Mouse (Mus musculus) kidney, embryonic 14.5 days (tissue): ENCODE data around the gene Cfap46. TPM values are rescaled to one million over a fixed set of nuclear protein-coding genes. Genes with fewer than 3 reads are reported as not detected.

ENCODE experiments used
- ATAC-seq: fragments of 200-750 bp; cut with Nextera tagmentation; 2 replicates; pipeline ENCODE4 v1.8.0; 2017; ENCODE audit warnings: moderate number of reproducible peaks, mild to moderate bottlenecking, moderate TSS enrichment, moderate library complexity; ENCODE audit not compliant: low FRiP score, low TSS enrichment
- H3K27ac ChIP-seq: fragments of 300-500 bp; sonication (generic); 2 replicates; pipeline ENCODE4 v1.5.1; 2014; ENCODE audit warnings: low read depth, mild to moderate bottlenecking, low read length, moderate library complexity, mixed read lengths
- H3K27me3 ChIP-seq: fragments of 300-500 bp; sonication (generic); 2 replicates; pipeline ENCODE4 v1.6.1; 2014; ENCODE audit warnings: mild to moderate bottlenecking, low read length; ENCODE audit not compliant: control insufficient read depth, insufficient read depth
- H3K36me3 ChIP-seq: fragments of 300-500 bp; sonication (generic); 2 replicates; pipeline ENCODE4 v1.6.1; 2014; ENCODE audit warnings: low read length, mixed read lengths; ENCODE audit not compliant: control insufficient read depth, insufficient read depth
- H3K4me1 ChIP-seq: fragments of 300-500 bp; sonication (generic); 2 replicates; pipeline ENCODE4 v1.6.1; 2014; ENCODE audit warnings: low read length, mixed read lengths; ENCODE audit not compliant: control insufficient read depth, insufficient read depth
- H3K4me2 ChIP-seq: fragments of 300-500 bp; sonication (generic); replicated peaks from 2 replicates; pipeline ENCODE4 v1.6.1; 2014; ENCODE audit warnings: low read depth, mild to moderate bottlenecking, low read length
- H3K4me3 ChIP-seq: fragments of 300-500 bp; sonication (generic); 2 replicates; pipeline ENCODE4 v1.5.1; 2014; ENCODE audit warnings: mild to moderate bottlenecking, low read length
- H3K9ac ChIP-seq: fragments of 300-500 bp; sonication (generic); 2 replicates; pipeline ENCODE4 v1.6.1; 2014; ENCODE audit warnings: low read depth, mild to moderate bottlenecking, low read length, moderate library complexity
- H3K9me3 ChIP-seq: fragments of 300-500 bp; sonication (generic); 2 replicates; pipeline ENCODE4 v1.6.1; 2016; ENCODE audit warnings: low read length; ENCODE audit not compliant: control insufficient read depth
- WGBS: fragments of 180-500 bp; shearing (Covaris S2); extraction: QIAGEN DNeasy Blood & Tissue Kit; methylation state at CpG from one replicate; pipeline ENCODE4 v1.1.7; 2014; 5-methylcytosine and 5-hydroxymethylcytosine counted together
- polyA plus RNA-seq: library from polyadenylated mRNA; unstranded; fragments of >200 nt; fragmentation: Nextera tagmentation; extraction: Ambion mirVana; gene quantifications from 2 replicates; pipeline ENCODE4 v1.2.1, GENCODE M21; 2014

Cfap46 gene
- polyA plus RNA-seq, 1 experiment from 2014 or later, result 0.09 TPM

DNA sequence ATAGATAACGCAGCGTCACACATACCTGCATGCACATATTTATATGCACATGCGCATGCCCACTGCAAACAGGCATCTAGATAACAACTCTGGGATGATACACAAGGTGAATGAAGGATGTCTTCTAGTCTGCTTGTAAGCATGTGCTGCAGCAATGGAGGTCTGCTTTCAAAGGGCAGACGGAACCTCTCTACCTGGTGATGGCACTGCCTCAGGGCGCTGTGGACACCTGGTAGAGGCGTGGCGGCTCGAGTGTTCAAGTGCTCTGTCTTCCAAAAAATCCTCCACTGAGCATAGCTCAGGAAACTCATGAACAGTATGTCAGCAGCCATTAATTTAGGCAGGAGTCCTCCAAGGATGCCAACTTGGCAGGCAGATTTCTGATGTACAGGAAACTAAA lies 22.2 kb upstream of the Cfap46 start:
- H3K27ac ChIP-seq, result no peak overlapping the region
- no peaks in the 10 kb centered on the region for H3K9me3 ChIP-seq
- no peaks in the 10 kb centered on the region for H3K4me1 ChIP-seq
- no peaks in the 10 kb centered on the region for H3K36me3 ChIP-seq
- H3K27me3 ChIP-seq, result peaks cover 5% of the 10 kb centered on the region; the same call in 1 of the 2 replicates
- no peak for ATAC-seq
- WGBS, result 92% methylated on average over 8 of the region's 8 CpGs
- H3K9ac ChIP-seq, result no peak overlapping the region
- H3K4me3 ChIP-seq, result no peak overlapping the region
- H3K4me2 ChIP-seq, result no peak overlapping the region

DNA sequence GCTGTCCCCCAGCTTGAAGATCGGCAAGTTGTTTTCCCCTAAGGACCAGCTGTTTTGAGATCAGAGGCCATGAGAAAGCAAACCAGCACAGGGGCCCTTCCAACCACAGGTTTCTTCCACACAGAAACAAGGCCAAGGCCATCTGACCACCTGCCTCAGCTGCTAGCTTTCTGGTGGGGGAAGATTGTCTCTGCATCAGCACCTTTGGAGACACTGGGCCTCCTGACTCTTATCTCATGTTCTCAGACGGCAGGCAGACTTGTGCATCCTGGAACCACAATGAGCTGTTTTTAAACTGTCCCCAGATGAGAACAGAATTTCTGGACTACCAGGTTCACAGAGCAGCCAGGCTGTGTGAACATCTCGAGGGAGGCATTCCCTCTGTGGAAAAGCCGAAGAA lies 21.5 kb upstream of the Cfap46 start:
- no peak for ATAC-seq
- Histone ChIP-seq H3K36me3 (no peaks in the 10 kb centered on the region), H3K27ac (no peak overlapping the region), H3K9ac (no peak overlapping the region), H3K4me1 (no peaks in the 10 kb centered on the region), H3K4me2 (no peak overlapping the region), H3K4me3 (no peak overlapping the region), H3K27me3 (peaks cover 5% of the 10 kb centered on the region; the same call in 1 of the 2 replicates), H3K9me3 (no peaks in the 10 kb centered on the region)
- WGBS, result 70% methylated on average over 4 of the region's 4 CpGs

DNA sequence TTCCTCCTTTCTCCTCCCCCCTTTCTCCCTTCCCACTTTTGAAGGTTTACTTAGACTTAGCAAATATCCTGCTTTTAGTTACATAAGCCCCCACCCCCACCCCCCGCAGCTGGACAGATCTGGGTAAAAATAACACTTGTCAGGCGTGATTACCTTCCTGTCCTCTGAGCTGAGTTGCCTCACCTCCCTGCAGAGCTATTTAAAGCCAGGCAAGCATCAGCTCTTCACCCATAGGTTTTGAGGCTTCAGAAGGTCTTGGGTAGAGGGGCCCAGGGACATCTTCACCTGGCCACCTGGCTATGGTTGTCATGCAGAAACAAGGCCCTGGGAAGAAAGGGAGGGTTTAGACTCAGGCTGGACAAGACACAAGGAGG lies 20.2 kb upstream of the Cfap46 start:
- Histone ChIP-seq H3K4me1 (no peaks in the 10 kb centered on the region), H3K9ac (no peak overlapping the region), H3K36me3 (no peaks in the 10 kb centered on the region), H3K4me3 (no peak overlapping the region), H3K27ac (no peak overlapping the region), H3K4me2 (no peak overlapping the region), H3K27me3 (peaks cover 5% of the 10 kb centered on the region; the same call in 1 of the 2 replicates), H3K9me3 (no peaks in the 10 kb centered on the region)
- WGBS, result 18% methylated on average over 2 of the region's 2 CpGs
- no peak for ATAC-seq

DNA sequence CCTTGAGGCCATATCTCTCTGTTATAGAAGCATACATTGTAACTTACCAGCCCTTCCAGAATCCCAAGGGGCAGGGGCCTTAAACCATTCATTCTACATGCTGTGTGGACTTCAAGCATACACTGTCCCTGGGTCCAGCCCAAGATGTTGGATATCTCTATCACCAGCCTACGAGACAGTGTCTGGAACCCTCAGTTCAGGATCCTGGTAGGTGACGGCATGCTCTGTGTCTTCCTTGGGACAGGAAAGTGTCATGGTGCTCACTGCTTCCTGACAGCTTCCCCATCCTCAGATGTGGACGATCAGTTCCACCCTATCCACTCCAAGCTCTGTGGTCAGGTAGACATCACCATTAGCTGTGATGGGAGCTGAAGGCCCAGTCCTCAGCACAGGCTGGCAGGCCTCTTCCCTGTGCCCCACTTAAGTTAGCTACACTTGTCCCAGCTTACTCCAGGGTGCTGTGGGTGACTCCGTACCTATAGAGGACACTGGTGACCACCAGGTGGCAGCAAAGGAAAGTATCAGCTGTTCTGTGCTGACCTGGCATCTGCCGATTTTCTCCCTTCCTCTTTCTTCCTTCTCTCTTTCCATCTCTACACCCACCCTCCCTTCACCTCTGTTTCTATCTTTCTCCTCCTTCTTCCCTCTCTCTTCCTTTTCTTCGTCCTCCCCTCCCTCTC lies 19.7 kb upstream of the Cfap46 start:
- 41% methylated on average over 6 of the region's 6 CpGs for WGBS

DNA sequence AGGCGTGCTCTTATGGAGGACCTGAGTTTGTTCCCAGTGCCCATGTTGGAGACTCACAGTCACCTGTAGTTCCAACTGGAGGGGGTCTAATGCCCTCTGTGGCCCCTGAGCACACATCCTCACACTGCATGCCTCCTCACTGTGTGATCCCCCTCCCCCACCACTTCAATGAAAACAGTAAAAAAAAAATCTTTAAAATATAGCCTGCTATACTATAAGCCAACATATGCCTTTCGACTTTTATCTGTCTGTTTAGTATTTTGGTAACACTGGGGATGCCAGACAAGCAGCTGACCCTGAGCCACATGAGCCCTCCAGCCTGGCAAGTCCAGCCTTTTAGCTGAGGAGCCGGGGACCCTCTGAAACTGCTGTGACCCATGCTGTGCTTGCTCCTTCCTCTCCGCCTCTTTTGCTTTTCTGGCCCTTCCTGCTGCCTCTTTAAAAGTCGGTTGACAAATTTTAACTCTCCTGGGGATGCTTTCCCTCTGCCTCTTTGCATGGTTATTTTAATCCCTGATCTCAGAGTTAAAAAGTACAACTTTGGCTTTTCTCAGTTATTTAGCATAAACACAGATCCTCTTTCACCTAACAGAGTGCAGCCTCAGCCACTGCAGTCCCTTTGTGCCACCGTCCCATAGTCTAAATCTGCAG lies 18.2 kb upstream of the Cfap46 start:
- no peak for ATAC-seq
- Histone ChIP-seq H3K4me3 (no peak overlapping the region), H3K27me3 (peaks cover 5% of the 10 kb centered on the region; the same call in 1 of the 2 replicates), H3K36me3 (no peaks in the 10 kb centered on the region), H3K4me1 (no peaks in the 10 kb centered on the region), H3K9ac (no peak overlapping the region), H3K27ac (no peak overlapping the region), H3K9me3 (no peaks in the 10 kb centered on the region), H3K4me2 (no peak overlapping the region)
- 44% methylated on average over 6 of the region's 6 CpGs for WGBS

More for the DNA sequence above, 19.7 kb upstream of the Cfap46 start:
- Histone ChIP-seq H3K27me3 (peaks cover 5% of the 10 kb centered on the region; the same call in 1 of the 2 replicates), H3K9ac (no peak overlapping the region), H3K4me1 (no peaks in the 10 kb centered on the region), H3K4me2 (no peak overlapping the region), H3K4me3 (no peak overlapping the region), H3K36me3 (no peaks in the 10 kb centered on the region), H3K9me3 (no peaks in the 10 kb centered on the region), H3K27ac (no peak overlapping the region)
- ATAC-seq, result peak; percentile 85

DNA sequence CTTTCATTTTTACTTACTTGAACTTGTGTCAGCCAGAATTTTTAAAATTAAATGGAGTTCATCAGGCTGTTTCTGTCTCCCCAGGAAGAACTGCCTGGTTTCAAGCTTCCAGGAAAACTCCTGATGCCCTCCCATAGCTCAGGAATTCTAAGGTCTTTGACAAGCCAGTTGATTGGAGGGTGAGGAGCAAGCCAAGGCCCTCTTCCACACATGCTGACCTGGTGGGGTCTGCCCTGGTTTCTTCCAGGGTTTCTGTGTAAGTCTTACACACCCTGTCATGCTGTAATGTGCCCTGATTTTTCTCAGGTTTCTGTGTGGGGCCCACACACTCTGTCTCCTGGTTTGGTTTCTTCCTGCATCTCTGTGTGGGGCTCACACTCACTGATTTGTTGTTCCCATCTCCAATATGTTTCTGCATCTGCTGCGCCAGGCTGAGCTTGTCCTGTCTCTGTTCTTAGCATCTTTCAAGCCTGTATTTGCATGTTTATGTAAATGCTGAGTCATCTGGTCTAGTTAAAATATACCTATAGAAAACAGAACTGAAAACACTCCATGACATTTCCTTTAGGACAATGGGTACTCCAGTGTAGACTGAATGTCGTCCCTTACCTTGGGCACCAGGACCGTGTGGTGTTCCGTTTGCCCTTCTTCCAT lies 9.2 kb upstream of the Cfap46 start:
- Histone ChIP-seq H3K4me3 (no peak overlapping the region), H3K9me3 (no peaks in the 10 kb centered on the region), H3K27ac (no peak overlapping the region), H3K4me2 (no peak overlapping the region), H3K27me3 (no peaks in the 10 kb centered on the region), H3K4me1 (no peaks in the 10 kb centered on the region), H3K9ac (no peak overlapping the region), H3K36me3 (no peaks in the 10 kb centered on the region)
- ATAC-seq, result no peak
- 90% methylated on average over 4 of the region's 4 CpGs for WGBS

DNA sequence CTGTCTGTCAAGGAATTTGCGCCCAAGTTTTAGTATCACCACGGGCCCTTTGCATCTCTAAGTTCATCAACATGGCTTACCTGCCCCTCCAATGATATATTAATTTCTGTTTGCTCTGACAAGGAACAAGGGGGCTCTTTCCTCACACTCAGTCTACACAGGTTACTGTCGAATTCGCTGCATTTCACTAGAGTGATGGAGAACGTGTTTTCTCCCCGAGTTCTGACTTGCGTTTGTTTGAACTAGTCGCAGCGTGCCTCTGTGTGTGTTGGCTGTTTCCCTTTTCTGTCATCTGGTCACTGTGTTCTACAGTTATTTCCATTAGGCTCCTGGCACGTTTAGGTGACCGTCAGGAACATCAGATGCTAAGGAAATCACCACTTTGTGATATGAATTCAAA lies 8.6 kb upstream of the Cfap46 start:
- 92% methylated on average over 11 of the region's 11 CpGs for WGBS
- H3K36me3 ChIP-seq, result no peaks in the 10 kb centered on the region
- no peak overlapping the region for H3K4me3 ChIP-seq
- H3K4me2 ChIP-seq, result no peak overlapping the region
- H3K27ac ChIP-seq, result no peak overlapping the region
- no peaks in the 10 kb centered on the region for H3K4me1 ChIP-seq
- no peaks in the 10 kb centered on the region for H3K27me3 ChIP-seq
- no peaks in the 10 kb centered on the region for H3K9me3 ChIP-seq
- no peak for ATAC-seq
- no peak overlapping the region for H3K9ac ChIP-seq

DNA sequence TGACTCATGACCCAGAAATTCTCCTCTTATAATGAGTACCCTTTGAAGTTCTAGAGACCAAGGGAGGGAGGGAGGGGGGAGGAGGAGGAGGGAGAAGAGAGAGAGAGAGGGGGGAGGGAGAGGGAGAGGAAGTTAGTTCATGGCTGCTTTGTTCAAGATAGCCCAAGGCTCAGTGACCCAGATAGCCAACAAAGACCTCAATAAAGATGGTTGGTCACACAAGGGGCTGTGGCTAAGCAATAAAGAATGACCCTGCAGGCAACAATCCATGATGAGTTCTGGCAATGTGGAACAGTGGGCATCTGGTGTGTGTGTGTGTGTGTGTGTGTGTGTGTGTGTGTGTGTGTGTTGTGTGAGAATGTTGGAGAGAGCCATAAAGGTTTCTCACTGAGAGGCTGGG lies 1.7 kb upstream of the Cfap46 start:
- H3K4me2 ChIP-seq, result no peak overlapping the region
- no peaks in the 10 kb centered on the region for H3K36me3 ChIP-seq
- H3K9ac ChIP-seq, result no peak overlapping the region
- H3K27me3 ChIP-seq, result no peaks in the 10 kb centered on the region; the same call in 1 of the 2 replicates
- H3K9me3 ChIP-seq, result no peaks in the 10 kb centered on the region
- ATAC-seq, result peak; percentile 36
- H3K27ac ChIP-seq, result no peak overlapping the region
- no peak overlapping the region for H3K4me3 ChIP-seq
- H3K4me1 ChIP-seq, result 0 out of 2 replicates have a peak, but pooled peaks cover 4% of the 10 kb centered on the region

DNA sequence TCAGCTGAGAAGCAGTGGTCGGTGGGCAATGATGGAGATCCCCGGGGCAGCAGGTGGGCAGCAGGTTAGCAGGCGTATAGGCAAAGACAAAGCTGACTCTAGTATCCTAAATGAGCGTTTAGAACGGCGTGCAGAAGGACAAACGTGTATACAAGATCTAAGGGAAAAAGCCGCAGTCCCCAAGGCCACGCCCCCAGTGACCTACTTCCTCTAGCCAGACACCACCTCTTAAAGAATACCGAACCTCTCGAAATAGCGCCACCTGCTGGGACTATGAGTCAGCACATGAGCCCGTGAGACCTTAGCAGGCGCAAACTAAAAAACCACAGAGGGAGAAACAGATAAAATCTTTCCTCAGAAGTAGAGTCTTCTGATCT lies 924 bp upstream of the Cfap46 start:
- Histone ChIP-seq H3K36me3 (no peaks in the 10 kb centered on the region), H3K27me3 (no peaks in the 10 kb centered on the region; the same call in 1 of the 2 replicates), H3K4me3 (peak overlapping the region; percentile 44), H3K4me2 (peak overlapping the region; percentile 91), H3K9ac (peak overlapping the region; percentile 25; the same call in 1 of the 2 replicates), H3K27ac (no peak overlapping the region), H3K4me1 (0 out of 2 replicates have a peak, but pooled peaks cover 4% of the 10 kb centered on the region), H3K9me3 (no peaks in the 10 kb centered on the region)
- 0% methylated on average over 14 of the region's 14 CpGs for WGBS
- peak; percentile 76 for ATAC-seq
